Mouse (Mus musculus): ENCODE results near the gene Sertad4. TPM values are rescaled to one million over a fixed set of nuclear protein-coding genes. Genes with fewer than 3 reads are reported as not detected.
A peak's percentile ranks its signal among the peaks of the same experiment; 100 is the strongest.

Sertad4 gene
- total and polyA plus RNA-seq, 2 experiments from 2014 or later: 9.2 to 19.8 TPM

GRCm38 (mm10) chr1:192834361-192835210, 21.0 kb downstream of the Sertad4 start:
- peak overlapping the region; percentile 91 for H3K4me2 ChIP-seq (ENCODE audit: low read depth, low read length, poor library complexity, severe bottlenecking)
- DNase-seq (ENCODE audit: low spot score): peak; percentile 75
- no peaks in the 10 kb centered on the region for H3K9me3 ChIP-seq (ENCODE audit: low read length)
- H3K4me3 ChIP-seq (ENCODE audit: low read depth, low read length): peak overlapping the region; percentile 45
- TF ChIP-seq CTCF (IDR thresholded peaks at IDR 0.05): 0 out of 2 replicates have a peak, but pooled peaks have one; percentile 19
- H3K27ac ChIP-seq (ENCODE audit: low read depth, low read length): peak overlapping the region; percentile 88
- ATAC-seq (ENCODE audit: low FRiP score): peak; percentile 89
- peaks cover 2% of the 10 kb centered on the region; the same call in 1 of the 2 replicates for H3K4me1 ChIP-seq (ENCODE audit: insufficient read depth, low read length)
- peak overlapping the region; percentile 79 for H3K9ac ChIP-seq (replicated peaks; ENCODE audit: low read length, poor library complexity, severe bottlenecking)
- H3K36me3 ChIP-seq (ENCODE audit: insufficient read depth, low read length): no peaks in the 10 kb centered on the region
- no peaks in the 10 kb centered on the region for H3K27me3 ChIP-seq (ENCODE audit: insufficient read depth, low read length)
- WGBS: 2% methylated on average over 61 of the region's 63 CpGs

- WGBS: 30% methylated on average over 26 of the region's 26 CpGs
- no peak overlapping the region for H3K27ac ChIP-seq (ENCODE audit: low read depth, low read length)
- H3K4me2 ChIP-seq (ENCODE audit: low read depth, low read length, poor library complexity, severe bottlenecking): 0 out of 2 replicates have a peak overlapping the region, but pooled peaks have one; percentile 91
- no peak overlapping the region; the same call in 1 of the 2 replicates for H3K9ac ChIP-seq (replicated peaks; ENCODE audit: low read length, poor library complexity, severe bottlenecking)
- TF ChIP-seq CTCF (IDR thresholded peaks at IDR 0.05): no peak
- H3K4me1 ChIP-seq (ENCODE audit: insufficient read depth, low read length): peaks cover 2% of the 10 kb centered on the region; the same call in 1 of the 2 replicates
- DNase-seq (ENCODE audit: low spot score): no peak
- ATAC-seq (ENCODE audit: low FRiP score): no peak
- no peaks in the 10 kb centered on the region for H3K9me3 ChIP-seq (ENCODE audit: low read length)
- H3K27me3 ChIP-seq (ENCODE audit: insufficient read depth, low read length): no peaks in the 10 kb centered on the region
- H3K36me3 ChIP-seq (ENCODE audit: insufficient read depth, low read length): no peaks in the 10 kb centered on the region
- no peak overlapping the region for H3K4me3 ChIP-seq (ENCODE audit: low read depth, low read length)
Observed at GRCm38 (mm10) chr1:192833586-192833985, 22.0 kb downstream of the Sertad4 start.

- Histone ChIP-seq H3K27me3 (ENCODE audit: insufficient read depth, low read length) (no peaks in the 10 kb centered on the region), H3K9ac (replicated peaks; ENCODE audit: low read length, poor library complexity, severe bottlenecking) (no peak overlapping the region), H3K9me3 (ENCODE audit: low read length) (no peaks in the 10 kb centered on the region), H3K36me3 (ENCODE audit: insufficient read depth, low read length) (no peaks in the 10 kb centered on the region), H3K27ac (ENCODE audit: low read depth, low read length) (no peak overlapping the region), H3K4me3 (ENCODE audit: low read depth, low read length) (no peak overlapping the region), H3K4me1 (ENCODE audit: insufficient read depth, low read length) (peaks cover 2% of the 10 kb centered on the region; the same call in 1 of the 2 replicates), H3K4me2 (ENCODE audit: low read depth, low read length, poor library complexity, severe bottlenecking) (no peak overlapping the region)
- DNase-seq (ENCODE audit: low spot score) (no peak), ATAC-seq (ENCODE audit: low FRiP score) (no peak)
- 50% methylated on average over 4 of the region's 4 CpGs for WGBS
- TF ChIP-seq CTCF (IDR thresholded peaks at IDR 0.05): no peak
Observed at GRCm38 (mm10) chr1:192833097-192833496, 22.5 kb downstream of the Sertad4 start.

DNA sequence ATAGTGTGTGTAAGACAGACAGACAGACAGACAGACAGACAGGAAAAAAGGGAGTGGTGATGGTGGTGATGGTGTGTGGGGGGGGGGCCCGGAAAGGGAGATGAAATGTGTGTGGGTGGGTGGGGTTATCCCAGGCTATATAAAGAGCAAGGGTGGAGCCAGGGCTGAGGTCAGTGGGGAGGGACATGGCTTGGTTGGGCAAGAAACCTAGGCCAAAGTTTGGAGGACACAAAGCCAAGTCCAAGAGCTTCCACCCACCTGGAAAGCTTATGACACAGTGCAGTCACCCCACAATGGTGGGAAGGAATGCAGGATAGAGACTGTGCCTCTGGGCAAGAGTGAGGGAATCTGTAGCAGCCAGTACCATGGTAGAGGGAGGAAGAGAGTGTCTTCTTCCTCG, 23.2 kb downstream of the Sertad4 start:
- ATAC-seq (ENCODE audit: low FRiP score) (no peak), DNase-seq (ENCODE audit: low spot score) (no peak)
- no peak overlapping the region for H3K27ac ChIP-seq (ENCODE audit: low read depth, low read length)
- H3K27me3 ChIP-seq (ENCODE audit: insufficient read depth, low read length): no peaks in the 10 kb centered on the region
- H3K36me3 ChIP-seq (ENCODE audit: insufficient read depth, low read length): no peaks in the 10 kb centered on the region
- no peaks in the 10 kb centered on the region for H3K9me3 ChIP-seq (ENCODE audit: low read length)
- TF ChIP-seq CTCF (IDR thresholded peaks at IDR 0.05): no peak
- 60% methylated on average over 2 of the region's 2 CpGs for WGBS
- H3K4me3 ChIP-seq (ENCODE audit: low read depth, low read length): no peak overlapping the region
- H3K4me2 ChIP-seq (ENCODE audit: low read depth, low read length, poor library complexity, severe bottlenecking): no peak overlapping the region
- H3K9ac ChIP-seq (replicated peaks; ENCODE audit: low read length, poor library complexity, severe bottlenecking): no peak overlapping the region
- H3K4me1 ChIP-seq (ENCODE audit: insufficient read depth, low read length): peaks cover 2% of the 10 kb centered on the region; the same call in 1 of the 2 replicates

DNA sequence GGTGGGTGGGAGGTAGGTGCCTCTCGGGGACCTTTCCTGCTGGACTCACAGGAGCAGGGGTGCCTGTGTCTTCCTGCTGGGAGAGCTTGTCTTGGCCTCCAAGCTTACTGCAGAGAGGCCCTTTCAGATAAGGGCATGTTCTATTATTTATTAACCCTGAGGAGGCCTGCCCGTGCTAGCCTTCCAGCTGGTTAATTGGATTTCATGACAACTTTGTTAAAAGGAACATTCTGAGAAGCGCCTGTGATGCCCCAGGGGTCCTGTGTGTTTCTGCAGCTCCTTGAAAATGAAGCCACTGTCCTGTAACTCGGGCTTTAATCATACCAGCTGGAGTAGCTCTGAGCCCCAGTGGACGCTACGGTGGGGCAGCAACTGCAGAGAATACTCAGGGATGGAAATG, 25.1 kb downstream of the Sertad4 start:
- Histone ChIP-seq H3K4me3 (ENCODE audit: low read depth, low read length) (no peak overlapping the region), H3K9me3 (ENCODE audit: low read length) (no peaks in the 10 kb centered on the region), H3K36me3 (ENCODE audit: insufficient read depth, low read length) (no peaks in the 10 kb centered on the region), H3K9ac (replicated peaks; ENCODE audit: low read length, poor library complexity, severe bottlenecking) (no peak overlapping the region), H3K27me3 (ENCODE audit: insufficient read depth, low read length) (no peaks in the 10 kb centered on the region), H3K4me1 (ENCODE audit: insufficient read depth, low read length) (peaks cover 2% of the 10 kb centered on the region; the same call in 1 of the 2 replicates), H3K4me2 (ENCODE audit: low read depth, low read length, poor library complexity, severe bottlenecking) (no peak overlapping the region), H3K27ac (ENCODE audit: low read depth, low read length) (no peak overlapping the region)
- no peak for TF ChIP-seq CTCF (IDR thresholded peaks at IDR 0.05)
- ATAC-seq (ENCODE audit: low FRiP score) (no peak), DNase-seq (ENCODE audit: low spot score) (peak; percentile 30)
- 15% methylated on average over 6 of the region's 6 CpGs for WGBS

- no peaks in the 10 kb centered on the region for H3K9me3 ChIP-seq (ENCODE audit: low read length)
- no peak overlapping the region for H3K27ac ChIP-seq (ENCODE audit: low read depth, low read length)
- TF ChIP-seq CTCF (IDR thresholded peaks at IDR 0.05): no peak
- H3K9ac ChIP-seq (replicated peaks; ENCODE audit: low read length, poor library complexity, severe bottlenecking): no peak overlapping the region
- DNase-seq (ENCODE audit: low spot score): no peak
- no peak for ATAC-seq (ENCODE audit: low FRiP score)
- WGBS: 29% methylated on average over 7 of the region's 7 CpGs
- H3K4me2 ChIP-seq (ENCODE audit: low read depth, low read length, poor library complexity, severe bottlenecking): no peak overlapping the region
- H3K4me3 ChIP-seq (ENCODE audit: low read depth, low read length): no peak overlapping the region
- H3K27me3 ChIP-seq (ENCODE audit: insufficient read depth, low read length): no peaks in the 10 kb centered on the region
- no peaks in the 10 kb centered on the region for H3K36me3 ChIP-seq (ENCODE audit: insufficient read depth, low read length)
- H3K4me1 ChIP-seq (ENCODE audit: insufficient read depth, low read length): peaks cover 2% of the 10 kb centered on the region; the same call in 1 of the 2 replicates
Observed at GRCm38 (mm10) chr1:192828928-192829327, 26.6 kb downstream of the Sertad4 start.
